Mouse (Mus musculus): Measurements from ENCODE around the gene Olfr211. TPM values are rescaled to one million over a fixed set of nuclear protein-coding genes. Genes with fewer than 3 reads are reported as not detected.
"Not testable (repeated sequence)": the region's sequence is repeated elsewhere in the genome, so short reads cannot be mapped to it uniquely, and the experiment has no call there.

Olfr211 gene
- total RNA-seq (2021) = not detected

- no peak for DNase-seq
These were observed at the start of gene Olfr211 for GRCm38 (mm10) chr6:116488791-116489190. Olfr211 (plus strand) TSS chr6:116489091.

GRCm38 (mm10) chr6:116439531-116439930 lies 49.4 kb upstream of the Olfr211 start:
- DNase-seq = no peak

- no peak for DNase-seq
These were observed 48.4 kb upstream of the Olfr211 start for GRCm38 (mm10) chr6:116440447-116440846.

GRCm38 (mm10) chr6:116440849-116441248 lies 48.0 kb upstream of the Olfr211 start:
- DNase-seq = peak; percentile 10

- no peak for DNase-seq
These were observed 33.1 kb upstream of the Olfr211 start for GRCm38 (mm10) chr6:116455781-116456180.

GRCm38 (mm10) chr6:116456482-116456881 lies 32.4 kb upstream of the Olfr211 start:
- DNase-seq = no peak

- no peak for DNase-seq
These were observed 30.2 kb upstream of the Olfr211 start for GRCm38 (mm10) chr6:116458728-116459127.

- no peak for DNase-seq
These were observed 29.7 kb upstream of the Olfr211 start for GRCm38 (mm10) chr6:116459232-116459631.

- peak; percentile 38 for DNase-seq
These were observed 28.2 kb upstream of the Olfr211 start, which contains the start of gene Alox5 for GRCm38 (mm10) chr6:116460544-116461283. Alox5 (minus strand) TSS chr6:116461178.

- no peak for DNase-seq
These were observed 20.8 kb upstream of the Olfr211 start for GRCm38 (mm10) chr6:116468081-116468480.

GRCm38 (mm10) chr6:116485081-116485480 lies 3.8 kb upstream of the Olfr211 start:
- DNase-seq = no peak

- DNase-seq = no peak
These were observed 2.1 kb upstream of the Olfr211 start for GRCm38 (mm10) chr6:116486833-116487232.

GRCm38 (mm10) chr6:116493742-116494141 lies 4.9 kb downstream of the Olfr211 start:
- DNase-seq = no peak

GRCm38 (mm10) chr6:116495960-116496359 lies 7.1 kb downstream of the Olfr211 start:
- DNase-seq = no peak

GRCm38 (mm10) chr6:116506302-116507003 lies 17.6 kb downstream of the Olfr211 start, which contains the start of gene Olfr212:
Olfr212 (plus strand) TSS chr6:116506516.
- not testable (repeated sequence) for DNase-seq

GRCm38 (mm10) chr6:116514832-116515231 lies 25.9 kb downstream of the Olfr211 start:
- no peak for DNase-seq

GRCm38 (mm10) chr6:116538156-116538555 lies 49.3 kb downstream of the Olfr211 start, which contains the start of gene Olfr213:
Olfr213 (plus strand) TSS chr6:116538456.
- no peak for DNase-seq

GRCm38 (mm10) chr6:116542500-116542899 lies 53.6 kb downstream of the Olfr211 start:
- DNase-seq = no peak

Other genes starting within 250 kb of the Olfr211 start
- 1 to 10 TPM; 6.0 to 7.5 TPM for gene Zfand4, start 224.9 kb upstream of the Olfr211 start, total RNA-seq (2021)
- gene March8, start 151.1 kb upstream of the Olfr211 start, total RNA-seq (2021) = 10 to 100 TPM; 42.2 to 43.0 TPM
- 1 to 10 TPM; 6.3 to 6.7 TPM for gene Alox5, start 27.9 kb upstream of the Olfr211 start, total RNA-seq (2021)
- gene Olfr212, start 17.4 kb downstream of the Olfr211 start, total RNA-seq (2021) = under 1 TPM in 1 of 2 experiments, not detected in 1; 0.12 TPM
- gene Olfr213, start 49.4 kb downstream of the Olfr211 start, total RNA-seq (2021) = not detected
- gene Gm5580, start 62.0 kb downstream of the Olfr211 start, total RNA-seq (2021) = 1 to 10 TPM; 4.0 to 4.4 TPM
- gene Olfr214, start 65.1 kb downstream of the Olfr211 start, total RNA-seq (2021) = not detected
- gene Olfr215, start 95.1 kb downstream of the Olfr211 start, total RNA-seq (2021) = not detected
- 10 to 100 TPM; 36.7 to 43.5 TPM for gene Zfp422, start 139.9 kb downstream of the Olfr211 start, total RNA-seq (2021)
- 10 to 100 TPM; 36.8 to 42.9 TPM for gene Depp1, start 161.5 kb downstream of the Olfr211 start, total RNA-seq (2021)
- gene Rassf4, start 184.9 kb downstream of the Olfr211 start, total RNA-seq (2021) = 1 to 10 TPM; 5.4 to 6.3 TPM
- under 1 TPM; 0.17 to 0.29 TPM for gene Tmem72, start 227.8 kb downstream of the Olfr211 start, total RNA-seq (2021)

Data from heart, postnatal 4 days (tissue).